Mouse (Mus musculus) small intestine, adult 2 months (tissue): Measurements from ENCODE around the gene Slc22a3.

Experiments
- CTCF ChIP-seq: fragments of 200-500 bp; IDR thresholded peaks from 2 replicates; pipeline ENCODE4 v1.5.1; 2012; ENCODE audit warnings: low read depth, mild to moderate bottlenecking, control low read depth, inconsistent platforms, low read length, moderate library complexity, mixed read lengths; ENCODE audit not compliant: insufficient replicate concordance, insufficient read length; ENCODE audit errors: extremely low read depth
- POLR2A ChIP-seq: fragments of 200-500 bp; IDR thresholded peaks from 2 replicates; pipeline ENCODE4 v1.6.1; 2012; ENCODE audit warnings: low read depth, mild to moderate bottlenecking, control low read depth, inconsistent platforms, low read length, moderate library complexity

- TF ChIP-seq POLR2A: no peak
- TF ChIP-seq CTCF: no peak
Measured at GRCm38 (mm10) chr17:12369393-12369792, 138.1 kb downstream of the Slc22a3 start.
